Mouse (Mus musculus): ENCODE measurements around the gene Wdr27.

Wdr27 gene

GRCm38 (mm10) chr17:14826715-14827295, 116.2 kb downstream of the Wdr27 start:
- DNase-seq (ENCODE audit: low read depth, low spot score) = no peak

- DNase-seq (ENCODE audit: low read depth, low spot score) = peak; percentile 57
Measured at GRCm38 (mm10) chr17:14824938-14825337, 118.0 kb downstream of the Wdr27 start.

- no peak for DNase-seq (ENCODE audit: low read depth, low spot score)
Measured at GRCm38 (mm10) chr17:14817975-14818374, 125.0 kb downstream of the Wdr27 start.

GRCm38 (mm10) chr17:14816107-14816506, 126.9 kb downstream of the Wdr27 start:
- DNase-seq (ENCODE audit: low read depth, low spot score) = no peak

GRCm38 (mm10) chr17:14815304-14815703, 127.7 kb downstream of the Wdr27 start:
- no peak for DNase-seq (ENCODE audit: low read depth, low spot score)

GRCm38 (mm10) chr17:14812631-14813030, 130.3 kb downstream of the Wdr27 start:
- peak; percentile 36 for DNase-seq (ENCODE audit: low read depth, low spot score)

GRCm38 (mm10) chr17:14812033-14812432, 130.9 kb downstream of the Wdr27 start:
- DNase-seq (ENCODE audit: low read depth, low spot score) = peak; percentile 67

GRCm38 (mm10) chr17:14806808-14807207, 136.2 kb downstream of the Wdr27 start:
- DNase-seq (ENCODE audit: low read depth, low spot score) = no peak

GRCm38 (mm10) chr17:14799243-14799642, 143.7 kb downstream of the Wdr27 start:
- no peak for DNase-seq (ENCODE audit: low read depth, low spot score)

GRCm38 (mm10) chr17:14795074-14795473, 147.9 kb downstream of the Wdr27 start:
- no peak for DNase-seq (ENCODE audit: low read depth, low spot score)

GRCm38 (mm10) chr17:14779356-14779755, 163.6 kb downstream of the Wdr27 start:
- DNase-seq (ENCODE audit: low read depth, low spot score) = peak; percentile 60

- DNase-seq (ENCODE audit: low read depth, low spot score) = peak; percentile 88
Measured at GRCm38 (mm10) chr17:14771339-14771738, 171.6 kb downstream of the Wdr27 start.

GRCm38 (mm10) chr17:14770377-14770776, 172.6 kb downstream of the Wdr27 start:
- DNase-seq (ENCODE audit: low read depth, low spot score) = no peak
